ENCODE assay signal across 15 mouse cellular contexts in the genomic region with DNA sequence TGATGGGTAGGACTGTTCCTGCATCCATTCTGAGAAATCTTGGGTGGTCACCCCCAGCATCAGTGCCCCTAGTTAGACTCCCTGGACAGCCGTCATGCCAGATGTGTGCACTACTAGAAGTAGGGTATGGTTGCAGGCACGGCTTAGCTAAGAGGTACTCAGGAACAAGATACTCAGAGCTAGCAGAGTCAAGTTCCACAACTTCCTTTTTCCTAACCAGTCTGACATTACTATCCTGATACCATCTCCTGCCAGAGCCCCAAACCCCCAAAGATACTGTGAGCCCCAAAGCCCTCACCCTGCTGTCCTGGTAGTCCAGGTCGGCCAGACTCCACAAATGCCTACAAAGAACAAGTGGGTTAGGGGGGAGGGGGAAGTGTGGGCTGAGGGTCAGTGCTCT.
"Had no signal": no experiment of that assay in that cellular context is flagged by ENCODE, and none has a peak within 500 bp of the region (broad histone marks: within the 10 kb centered on the region; RNA-seq: fewer than 3 reads in every experiment).

No protein-coding gene starts in this region.

- H3K4me2 ChIP-seq: liver, embryonic 15.5 days; lung, embryonic 15.5 days; midbrain, embryonic 12.5 days; midbrain, embryonic 15.5 days; neural tube, embryonic 12.5 days had no signal

- DNase-seq: liver, postnatal 0 days; lung, adult 2 months; lung, postnatal 14 days; lung, postnatal 4 days; right cerebral cortex, postnatal 14 days; thymus, adult 18-20 months; thymus, postnatal 14 days; thymus, postnatal 36 days had no signal

- H3K9me3 ChIP-seq: liver, embryonic 15.5 days; lung, embryonic 15.5 days; megakaryocyte, embryonic 14.5 days; midbrain, embryonic 15.5 days; neural tube, embryonic 12.5 days had no signal

- ATAC-seq: liver, postnatal 0 days; lung, postnatal 0 days; midbrain, embryonic 15.5 days had no signal

- H3K9ac ChIP-seq: liver, embryonic 15.5 days; liver, postnatal 0 days; lung, embryonic 15.5 days; midbrain, embryonic 12.5 days; midbrain, embryonic 15.5 days; neural tube, embryonic 12.5 days had no signal

- H3K27me3 ChIP-seq: liver, embryonic 15.5 days; lung, embryonic 15.5 days; megakaryocyte, embryonic 14.5 days; midbrain, embryonic 12.5 days; midbrain, embryonic 15.5 days; neural tube, embryonic 12.5 days had no signal

- H3K27ac ChIP-seq: liver, embryonic 15.5 days; lung, embryonic 15.5 days; midbrain, embryonic 12.5 days; midbrain, embryonic 15.5 days; neural tube, embryonic 12.5 days had no signal

- H3K4me1 ChIP-seq: midbrain, embryonic 12.5 days; midbrain, embryonic 15.5 days had no signal

- H3K36me3 ChIP-seq: midbrain, embryonic 15.5 days had no signal

- H3K4me3 ChIP-seq: liver, embryonic 15.5 days; lung, embryonic 15.5 days; megakaryocyte, embryonic 14.5 days; midbrain, embryonic 12.5 days; midbrain, embryonic 15.5 days; neural tube, embryonic 12.5 days had no signal
